Mouse (Mus musculus) left cerebral cortex, adult 9 months (tissue): Measurements from ENCODE around the gene Gstp2.
"Not testable (repeated sequence)": the region's sequence is repeated elsewhere in the genome, so short reads cannot be mapped to it uniquely, and the experiment has no call there.

Experiments
- DNase-seq, 2 experiments: peaks; one replicate each; pipeline ENCODE4 v3.0.0; 2022; ENCODE audit warnings: low spot score in 2 of 2

Gstp2 gene

GRCm38 (mm10) chr19:4049069-4049468 is 3.2 kb upstream of the Gstp2 start:
- not testable (repeated sequence) for DNase-seq

- DNase-seq = peak in 1 of 2 experiments; percentile 74
Observed at GRCm38 (mm10) chr19:4047859-4048258, 2.0 kb upstream of the Gstp2 start.

- DNase-seq = no peak
Observed at GRCm38 (mm10) chr19:4046866-4047254, 1.0 kb upstream of the Gstp2 start.

- not testable (repeated sequence) for DNase-seq
Observed at GRCm38 (mm10) chr19:4044109-4044508, 1.7 kb downstream of the Gstp2 start.

GRCm38 (mm10) chr19:4042124-4042523 is 3.7 kb downstream of the Gstp2 start:
- DNase-seq = no peak

- not testable (repeated sequence) for DNase-seq
Observed at GRCm38 (mm10) chr19:4041500-4041899, 4.3 kb downstream of the Gstp2 start.

GRCm38 (mm10) chr19:4040941-4041340 is 4.9 kb downstream of the Gstp2 start:
- not testable (repeated sequence) for DNase-seq

GRCm38 (mm10) chr19:4037788-4038232 is 8.0 kb downstream of the Gstp2 start, which contains the start of gene Gstp1:
Gene Gstp1 (minus strand): TSS chr19:4037985.
- DNase-seq = peak; percentile 75 to 92

- not testable (repeated sequence) for DNase-seq
Observed at GRCm38 (mm10) chr19:4037154-4037787, 8.6 kb downstream of the Gstp2 start.

- DNase-seq = no peak
Observed at GRCm38 (mm10) chr19:4036327-4037045, 9.3 kb downstream of the Gstp2 start.

GRCm38 (mm10) chr19:4033742-4034141 is 12.1 kb downstream of the Gstp2 start:
- no peak for DNase-seq

- no peak for DNase-seq
Observed at GRCm38 (mm10) chr19:4033298-4033697, 12.5 kb downstream of the Gstp2 start.

GRCm38 (mm10) chr19:4032668-4033067 is 13.2 kb downstream of the Gstp2 start:
- DNase-seq = no peak

GRCm38 (mm10) chr19:4027576-4027975 is 18.2 kb downstream of the Gstp2 start:
- DNase-seq = no peak

GRCm38 (mm10) chr19:4023185-4023584 is 22.6 kb downstream of the Gstp2 start:
- no peak for DNase-seq

GRCm38 (mm10) chr19:4018743-4019583 is 26.9 kb downstream of the Gstp2 start:
- DNase-seq = peak in 1 of 2 experiments; percentile 89

- no peak for DNase-seq
Observed at GRCm38 (mm10) chr19:4017921-4018587, 27.8 kb downstream of the Gstp2 start.

- no peak for DNase-seq
Observed at GRCm38 (mm10) chr19:4015635-4016034, 30.2 kb downstream of the Gstp2 start.

GRCm38 (mm10) chr19:4014802-4015201 is 31.0 kb downstream of the Gstp2 start:
- no peak for DNase-seq

GRCm38 (mm10) chr19:4013066-4013465 is 32.8 kb downstream of the Gstp2 start:
- DNase-seq = no peak

GRCm38 (mm10) chr19:4012432-4013022 is 33.3 kb downstream of the Gstp2 start, which contains the start of gene Ndufv1:
Gene Ndufv1 (minus strand): TSS chr19:4012806.
- peak; percentile 98 to 99 for DNase-seq
